Mouse (Mus musculus): ENCODE measurements at regions not wholly inside any gene's neighbourhood (a gene's known extent, or its start where the extent isn't known, plus 50 kb on each side); places are given as distances from the start of the nearest gene placed in this dataset.
A peak's percentile ranks its signal among the peaks of the same experiment; 100 is the strongest.

DNA sequence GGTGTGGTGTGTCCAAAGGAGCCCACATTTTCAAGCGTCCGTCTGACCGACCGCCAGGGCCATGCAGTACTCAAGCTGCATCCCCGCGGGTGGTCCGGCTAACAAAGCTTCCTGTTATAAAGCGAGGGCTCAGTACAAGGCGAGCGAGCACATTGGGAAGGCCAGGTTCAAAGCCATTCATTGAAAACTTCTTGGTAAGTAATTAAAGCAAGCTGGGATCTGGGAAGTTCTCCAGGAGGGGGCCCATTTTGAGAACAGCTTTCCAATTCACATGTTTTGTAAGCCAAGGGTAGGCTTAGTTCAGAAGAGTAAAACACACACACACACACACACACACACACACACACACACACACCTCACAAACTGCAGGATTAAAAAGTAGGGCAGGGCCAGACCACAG lies 57.3 kb upstream of the Prep start:
- peak; percentile 61 for DNase-seq
- intact Hi-C loops (cut with DNase I) = loop anchor here (10.0 kb wide), 1 partner anchor 555 kb away; no protein-coding TSS in a partner anchor

DNA sequence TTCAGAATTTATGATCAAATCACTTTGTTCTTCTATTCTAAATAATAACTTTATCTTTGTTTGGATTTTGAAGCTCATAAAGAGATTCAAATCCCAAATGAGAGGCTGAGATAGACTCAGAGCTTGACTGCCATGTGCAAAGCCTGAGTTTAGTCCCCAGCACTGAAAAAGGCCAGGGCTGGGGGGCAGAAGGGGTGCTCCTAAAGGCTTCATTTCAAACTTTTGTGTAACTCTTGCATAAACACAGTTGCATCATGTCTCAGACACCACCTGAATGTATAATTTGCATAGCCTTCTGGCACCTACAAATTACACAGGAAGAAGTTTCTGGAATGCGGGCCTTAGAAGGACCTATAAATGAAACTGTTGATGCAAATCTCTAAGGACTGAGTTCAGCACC lies 57.8 kb upstream of the Prep start:
- intact Hi-C loops (cut with DNase I) = loop anchor here (10.0 kb wide), 1 partner anchor 554 kb away; no protein-coding TSS in a partner anchor
- no peak for DNase-seq

DNA sequence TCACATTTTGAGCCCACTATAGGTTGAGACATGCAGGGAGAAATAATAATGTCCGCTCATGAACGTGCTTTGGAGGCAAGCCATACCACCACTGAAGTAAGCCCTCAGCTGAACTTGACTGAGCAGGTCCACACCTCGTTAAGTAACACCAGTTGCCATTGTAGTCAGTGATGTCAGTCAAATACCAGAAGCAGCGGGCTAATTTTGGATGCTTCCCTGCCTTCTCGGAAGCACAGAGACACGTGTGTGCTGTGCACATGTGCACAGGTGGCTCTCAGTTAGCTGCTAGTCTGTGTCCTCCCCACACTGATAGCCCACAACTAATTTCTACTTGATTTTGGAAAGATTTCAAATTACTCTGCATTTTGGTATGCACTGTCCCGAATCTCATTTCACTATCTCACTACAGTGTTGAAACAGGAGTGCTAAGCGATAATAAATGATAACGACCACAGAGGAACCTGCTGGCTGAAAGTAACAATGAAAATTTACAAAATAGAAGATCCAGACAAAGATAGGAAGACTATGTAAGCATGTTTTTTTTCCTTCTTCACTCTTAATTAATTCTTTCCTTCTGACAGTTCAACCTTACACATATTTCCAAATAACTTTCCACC lies 62.9 kb upstream of the Prep start:
- no peak for DNase-seq
- intact Hi-C loops (cut with DNase I) = loop anchor here (5.0 to 10.0 kb wide), 2 partner anchors 549 to 677 kb away; no protein-coding TSS in a partner anchor

DNA sequence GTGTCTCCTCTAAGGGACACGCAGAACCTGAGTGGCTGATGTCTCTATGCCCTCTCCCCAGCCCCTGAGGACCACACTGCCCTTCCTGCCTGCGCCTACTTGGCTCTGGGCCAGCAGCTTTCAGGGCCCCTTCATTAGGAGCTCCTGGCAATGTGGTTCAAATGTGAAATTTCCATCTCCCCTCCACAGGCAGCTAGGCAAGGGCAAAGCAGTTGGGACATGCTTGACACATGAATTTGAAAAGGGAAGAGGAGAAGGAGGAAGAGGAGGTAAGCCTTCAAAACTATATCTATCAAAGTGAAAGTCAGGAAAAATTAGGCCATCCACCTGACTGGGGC lies 63.7 kb upstream of the Prep start:
- intact Hi-C loops (cut with DNase I) = loop anchor here (5.0 to 10.0 kb wide), 2 partner anchors 549 to 676 kb away; no protein-coding TSS in a partner anchor
- DNase-seq = peak; percentile 32

DNA sequence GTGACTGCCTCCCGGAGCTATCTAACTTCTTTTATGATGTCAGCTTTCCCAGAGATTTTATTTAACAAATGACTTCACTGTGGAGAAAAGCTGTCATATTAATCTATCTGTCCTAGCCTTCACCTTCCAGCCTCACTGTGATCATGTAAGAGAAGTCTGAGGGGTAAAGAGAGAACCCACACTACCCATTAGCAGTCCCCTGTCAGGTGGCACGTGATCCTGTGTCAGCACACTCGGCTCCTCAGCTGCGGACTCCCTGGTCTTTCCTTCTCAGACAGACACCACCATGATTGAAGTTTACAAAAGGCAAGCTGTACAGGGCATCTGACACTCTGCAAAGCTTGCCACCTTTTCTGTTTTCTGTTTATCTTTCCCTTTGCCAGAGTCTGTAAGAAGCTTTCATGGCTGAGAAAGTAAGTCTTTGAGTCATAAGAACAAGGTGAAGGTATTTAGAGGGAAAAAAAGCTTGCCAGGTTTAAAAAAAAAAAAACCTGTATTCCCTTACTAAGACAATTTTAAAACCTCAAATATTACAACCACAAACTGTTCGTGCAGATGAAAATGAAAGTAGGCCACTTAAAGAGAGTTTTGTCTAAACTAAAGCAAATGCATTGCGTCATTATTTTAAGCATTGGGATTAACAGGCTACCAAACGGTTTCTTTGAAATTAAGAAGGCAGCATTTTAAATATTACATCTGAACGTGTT lies 64.2 kb upstream of the Prep start:
- no peak for DNase-seq
- intact Hi-C loops (cut with DNase I) = loop anchor here (5.0 to 10.0 kb wide), 2 partner anchors 548 to 675 kb away; no protein-coding TSS in a partner anchor

DNA sequence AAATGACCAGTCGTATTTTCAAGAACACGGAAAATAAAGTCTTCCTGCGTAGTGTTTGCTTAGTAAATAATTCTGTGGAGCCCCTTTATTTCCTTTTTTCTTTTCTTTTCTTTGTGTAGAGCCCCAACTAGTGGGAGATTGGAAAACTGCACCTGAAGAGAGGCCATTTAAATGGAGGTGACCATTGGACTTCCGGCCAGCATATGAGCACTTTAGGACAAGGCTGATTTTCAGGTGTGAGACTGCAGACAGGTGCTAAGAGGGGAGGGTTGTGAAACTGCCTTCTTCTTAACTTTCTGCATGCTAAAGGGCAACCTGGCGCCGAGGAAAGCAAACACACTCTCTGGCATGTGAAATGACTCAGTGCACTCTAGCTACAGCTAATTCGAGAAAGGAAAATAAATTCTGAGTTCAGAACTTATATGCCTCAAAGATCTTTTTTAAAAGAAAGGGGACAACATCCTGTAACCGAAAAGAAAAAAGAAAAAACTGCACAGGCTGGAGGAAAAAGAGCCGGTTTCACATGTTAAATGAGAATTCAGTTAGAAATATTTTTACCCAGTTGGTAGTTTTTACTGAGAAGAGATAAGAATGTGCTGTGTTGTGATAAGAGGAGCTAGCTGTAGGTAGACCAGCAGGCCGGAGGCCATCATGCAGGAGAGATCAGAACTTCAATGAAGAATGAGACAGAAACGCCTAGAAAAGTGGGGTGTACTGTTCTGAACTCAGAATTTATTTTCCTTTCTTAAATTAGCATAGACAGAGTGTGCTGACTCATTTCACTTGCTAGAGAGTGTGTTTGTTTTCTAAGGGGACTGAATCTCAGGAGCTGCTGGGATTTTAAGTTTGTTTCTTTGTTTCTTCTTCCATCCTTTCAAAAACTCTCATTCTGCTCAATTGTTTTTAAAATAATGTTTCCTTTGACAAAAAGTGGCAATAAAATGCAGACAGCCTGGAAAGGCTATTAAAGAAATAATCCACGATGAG lies 65.8 kb upstream of the Prep start:
- intact Hi-C loops (cut with DNase I) = loop anchor here (5.0 to 10.0 kb wide), 2 partner anchors 546 to 674 kb away; no protein-coding TSS in a partner anchor
- DNase-seq = peak; percentile 48

DNA sequence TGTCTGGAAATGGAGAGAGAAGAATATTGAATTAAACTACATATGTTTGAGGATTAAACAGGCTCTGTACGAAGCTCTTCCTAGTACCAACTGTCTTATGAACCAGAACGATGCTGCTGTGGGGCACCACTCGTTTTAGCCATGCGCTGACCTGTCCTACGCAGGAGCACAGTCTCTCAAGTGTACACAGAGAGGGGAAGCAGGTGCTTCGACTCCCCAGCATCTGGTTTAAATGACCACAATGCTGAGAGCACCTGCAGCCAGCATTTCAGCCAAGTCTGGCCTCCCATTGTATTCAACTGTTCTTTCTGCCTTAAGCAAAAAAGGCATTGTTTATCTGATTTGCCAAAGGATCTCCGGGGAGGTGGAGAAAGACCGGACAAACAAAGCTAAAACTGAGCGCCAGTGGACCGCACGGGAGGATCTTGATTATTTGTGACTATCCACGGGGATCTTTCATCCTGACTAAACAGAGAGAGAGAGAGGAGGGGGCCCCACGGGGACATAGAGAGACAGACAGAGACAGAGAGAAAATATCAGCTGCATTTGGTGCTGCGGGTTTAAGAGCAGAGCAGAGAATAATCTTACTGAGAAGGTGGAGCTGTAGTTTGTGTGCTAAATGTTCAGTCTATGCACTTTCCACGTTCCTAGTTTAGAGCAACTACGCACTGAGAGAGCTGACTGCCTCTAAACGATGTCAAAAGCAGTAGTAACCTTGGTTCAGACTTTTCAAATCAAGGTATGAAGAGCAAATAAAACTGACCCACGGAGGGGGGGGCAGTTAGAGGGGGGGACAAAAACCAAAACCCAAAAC lies 66.8 kb upstream of the Prep start:
- DNase-seq = no peak
- intact Hi-C loops (cut with DNase I) = loop anchor here (5.0 to 10.0 kb wide), 2 partner anchors 545 to 673 kb away; no protein-coding TSS in a partner anchor

DNA sequence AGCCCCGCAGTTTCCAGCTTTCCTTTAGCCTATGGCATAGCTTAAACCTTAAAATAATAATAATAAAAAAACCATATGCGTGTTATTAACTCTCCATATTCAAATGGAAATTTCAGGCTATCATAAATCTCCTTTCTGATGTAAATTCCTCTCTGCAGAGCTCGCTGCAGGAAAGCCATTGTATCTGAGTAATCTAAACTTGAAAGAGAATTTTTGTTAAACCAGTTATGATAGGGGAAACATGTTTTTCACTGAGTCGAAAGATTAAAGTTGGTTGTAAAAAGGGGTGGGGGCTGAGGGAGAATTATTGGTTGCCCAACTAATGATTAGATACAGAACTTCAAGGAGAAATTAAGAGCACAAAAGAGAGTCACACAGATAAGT lies 69.1 kb upstream of the Prep start:
- intact Hi-C loops (cut with DNase I) = loop anchor here (10.0 kb wide), 1 partner anchor 473 kb away; the partner anchor contains the start of gene Prdm1
- DNase-seq = no peak

DNA sequence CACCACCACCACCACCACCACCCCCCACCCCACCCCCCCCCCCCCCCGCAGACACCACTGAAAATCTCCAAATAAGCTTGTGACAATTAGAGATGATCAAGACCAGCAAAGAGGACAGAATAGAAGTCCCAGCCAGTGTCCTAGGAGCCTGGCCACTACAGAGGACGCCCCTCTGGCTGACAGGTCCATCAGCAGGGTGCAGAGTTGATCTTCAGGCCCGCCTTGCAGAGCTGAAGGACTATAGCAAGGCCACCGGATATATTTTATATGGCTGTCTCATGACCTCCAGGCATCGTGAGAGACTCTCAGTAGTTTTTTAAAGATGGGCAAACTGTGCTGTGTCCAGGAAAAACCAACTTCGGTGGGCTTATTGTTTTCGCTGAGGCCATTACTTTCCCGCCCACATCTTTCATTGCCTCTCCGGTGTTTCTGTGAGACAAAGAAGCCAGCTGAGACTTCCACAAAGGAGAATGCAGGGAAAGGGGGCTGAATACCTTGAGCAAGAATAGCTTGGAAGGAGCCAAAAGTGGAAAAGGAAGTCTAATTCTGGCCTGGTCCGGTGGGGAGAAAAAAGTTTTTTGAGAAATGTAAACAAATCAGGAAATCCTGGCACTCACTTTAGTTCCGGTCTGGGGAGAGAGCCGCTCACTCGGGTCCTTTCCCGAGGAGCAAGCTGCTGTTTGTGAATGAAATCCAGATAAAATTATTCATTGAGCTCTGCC lies 69.7 kb upstream of the Prep start:
- no peak for DNase-seq
- intact Hi-C loops (cut with DNase I) = loop anchor here (10.0 kb wide), 1 partner anchor 473 kb away; the partner anchor contains the start of gene Prdm1

DNA sequence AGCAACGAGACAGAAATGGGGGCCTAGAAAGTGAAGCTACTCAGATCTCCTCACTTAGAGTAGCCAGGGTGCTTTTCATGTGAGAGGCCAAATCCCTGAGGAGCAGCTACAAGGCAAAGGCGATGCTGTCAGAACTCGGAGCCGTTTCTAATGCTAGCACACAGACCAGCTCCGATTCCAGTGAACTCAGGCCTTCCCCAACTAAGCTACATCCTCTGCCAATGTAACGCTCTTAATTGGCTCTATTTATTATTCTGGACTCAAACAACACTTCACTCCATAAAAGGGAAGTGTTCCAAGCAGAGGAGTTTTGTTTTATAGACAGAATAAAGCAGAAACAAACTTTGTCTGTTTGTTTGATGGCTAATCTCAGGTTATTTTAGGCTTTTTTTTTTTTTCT lies 71.2 kb upstream of the Prep start:
- no peak for DNase-seq
- intact Hi-C loops (cut with DNase I) = loop anchor here (10.0 kb wide), 1 partner anchor 471 kb away; the partner anchor contains the start of gene Prdm1

DNA sequence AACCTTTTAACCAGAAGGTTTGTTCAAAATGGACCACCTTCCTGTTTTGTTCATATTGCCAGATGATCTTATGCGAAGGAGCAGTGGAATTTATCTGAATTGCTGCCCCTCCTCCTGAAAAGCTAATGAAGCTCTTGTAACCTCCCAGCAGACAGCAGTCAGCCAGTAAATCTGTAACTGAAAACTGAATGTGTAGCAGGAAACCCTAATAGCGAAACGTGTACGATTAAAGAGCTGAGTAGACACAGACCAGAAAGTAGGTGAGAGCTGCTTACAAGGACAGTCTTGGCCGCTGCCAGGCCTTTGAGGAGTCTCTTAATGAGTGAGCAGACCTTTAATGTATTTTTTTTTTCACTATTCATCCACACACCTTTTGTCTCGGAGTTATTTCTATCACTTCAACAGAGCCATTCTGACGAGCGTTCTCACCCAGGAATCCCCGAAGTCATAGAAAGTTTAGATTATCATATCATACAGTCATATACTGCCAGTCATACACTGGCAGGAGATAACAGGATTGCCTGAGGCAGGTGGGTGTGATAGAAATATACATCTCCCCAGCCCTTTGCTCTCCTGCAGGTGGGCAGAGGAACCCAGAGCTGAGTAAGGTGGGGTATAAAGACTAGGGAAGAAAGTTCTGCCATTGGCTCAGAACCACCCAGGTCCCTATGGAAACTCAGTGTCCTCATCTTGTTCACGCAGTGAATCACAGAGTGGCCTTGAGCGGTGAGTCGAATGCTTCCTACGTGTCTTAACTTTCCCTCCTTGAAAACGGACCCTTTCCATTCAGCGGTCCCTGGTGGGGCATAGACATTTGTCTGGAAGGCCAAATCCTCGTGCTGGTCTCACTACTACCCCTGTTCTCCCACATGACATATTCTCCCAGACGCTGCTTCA lies 72.4 kb upstream of the Prep start:
- intact Hi-C loops (cut with DNase I) = loop anchor here (10.0 kb wide), 1 partner anchor 470 kb away; the partner anchor contains the start of gene Prdm1
- DNase-seq = no peak

DNA sequence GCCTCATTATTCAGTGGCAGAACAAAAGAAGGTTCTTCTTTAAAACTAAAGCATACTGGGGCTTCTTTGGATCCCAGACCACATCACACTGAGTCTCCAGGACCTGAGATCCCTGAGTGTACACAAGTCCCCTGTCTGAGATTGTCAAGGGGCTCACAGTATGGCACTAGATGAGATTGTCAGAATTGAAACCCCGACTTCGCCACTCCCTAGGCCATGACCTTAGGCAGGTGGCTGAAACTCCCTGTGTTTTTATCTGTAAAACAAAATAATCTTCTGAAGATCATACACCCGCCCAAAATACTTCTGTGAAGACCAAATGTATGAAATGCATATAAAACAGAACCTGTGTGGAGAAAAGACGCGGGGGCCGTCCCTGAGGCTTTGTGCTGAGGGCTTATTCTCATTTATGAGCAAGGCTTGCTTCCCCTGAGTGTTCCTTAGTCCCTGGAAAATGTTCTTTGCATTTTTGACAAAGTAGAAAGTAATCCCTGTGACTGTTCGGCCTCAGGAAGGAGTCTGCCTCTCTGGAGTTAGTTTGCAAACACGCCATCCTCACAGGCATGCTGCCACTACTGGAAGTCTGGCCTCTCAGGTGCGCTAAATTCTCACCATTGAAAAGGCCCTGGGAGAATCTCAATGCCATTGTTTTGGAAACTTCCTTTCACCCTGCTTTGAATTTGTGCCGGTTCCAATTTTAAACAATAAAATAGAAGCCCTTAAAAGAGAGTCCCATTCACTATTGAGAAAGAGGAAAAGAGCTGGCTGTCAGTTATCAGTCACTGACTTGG lies 73.3 kb upstream of the Prep start:
- DNase-seq = no peak
- intact Hi-C loops (cut with DNase I) = loop anchor here (10.0 kb wide), 1 partner anchor 469 kb away; the partner anchor contains the start of gene Prdm1

DNA sequence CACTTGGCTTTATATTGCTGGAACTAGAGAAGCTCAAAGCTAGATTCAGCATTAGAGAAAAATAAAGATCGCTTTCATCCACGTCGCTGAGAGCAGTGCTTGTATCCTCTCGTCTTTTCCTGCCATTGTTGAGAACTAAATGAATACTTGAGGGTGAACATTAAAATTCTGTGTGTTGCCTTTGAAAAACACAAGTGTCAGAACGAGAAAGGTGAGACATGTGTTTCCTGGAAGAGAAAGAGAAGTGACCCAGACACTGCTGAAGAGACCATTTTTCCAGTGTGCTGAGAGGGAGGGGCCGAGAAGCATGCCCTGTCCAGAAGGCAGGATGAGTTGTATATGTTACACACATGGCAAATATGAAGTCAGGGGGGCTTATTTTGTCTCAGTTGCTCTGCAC lies 77.5 kb upstream of the Prep start:
- DNase-seq = no peak
- intact Hi-C loops (cut with DNase I) = no loop called here

DNA sequence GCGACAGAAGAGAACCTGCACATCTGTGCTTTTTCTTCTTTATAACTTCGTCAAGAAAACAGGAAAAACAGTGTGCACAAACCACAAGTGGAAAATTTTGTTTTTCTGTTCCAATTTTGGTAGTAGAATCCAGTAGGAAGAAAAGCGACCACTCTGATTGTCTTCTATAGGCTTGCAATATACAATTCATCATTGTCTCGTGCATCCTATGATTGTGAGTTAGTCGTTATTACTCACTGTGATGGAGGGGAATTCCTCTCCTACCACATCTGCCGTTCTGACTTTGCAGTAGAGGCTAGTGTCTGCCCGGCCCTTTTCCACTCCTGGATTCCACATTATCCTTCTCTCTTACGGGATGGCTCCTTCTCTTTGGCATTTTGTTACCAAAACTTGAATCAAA lies 78.2 kb upstream of the Prep start:
- intact Hi-C loops (cut with DNase I) = no loop called here
- DNase-seq = no peak

DNA sequence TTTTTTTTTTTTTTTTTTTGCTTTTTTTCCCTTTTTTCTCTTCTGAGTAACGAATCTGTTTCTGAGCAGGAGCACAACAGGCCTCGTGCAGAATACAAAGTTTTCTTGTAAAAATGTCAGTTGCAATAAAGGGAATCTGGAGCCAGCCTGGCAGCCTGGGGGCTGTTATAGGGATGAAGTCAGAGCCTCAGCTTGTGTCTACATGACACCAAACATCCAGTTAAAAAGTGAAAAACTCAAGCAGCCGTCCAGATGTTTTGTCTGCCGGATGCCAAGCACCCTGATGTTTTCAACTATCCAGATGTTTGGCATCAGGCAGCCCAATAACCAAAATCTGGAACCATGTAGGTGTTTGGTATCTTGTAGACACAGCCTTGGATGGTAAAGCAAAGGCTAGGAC lies 79.4 kb upstream of the Prep start:
- intact Hi-C loops (cut with DNase I) = no loop called here
- no peak for DNase-seq

DNA sequence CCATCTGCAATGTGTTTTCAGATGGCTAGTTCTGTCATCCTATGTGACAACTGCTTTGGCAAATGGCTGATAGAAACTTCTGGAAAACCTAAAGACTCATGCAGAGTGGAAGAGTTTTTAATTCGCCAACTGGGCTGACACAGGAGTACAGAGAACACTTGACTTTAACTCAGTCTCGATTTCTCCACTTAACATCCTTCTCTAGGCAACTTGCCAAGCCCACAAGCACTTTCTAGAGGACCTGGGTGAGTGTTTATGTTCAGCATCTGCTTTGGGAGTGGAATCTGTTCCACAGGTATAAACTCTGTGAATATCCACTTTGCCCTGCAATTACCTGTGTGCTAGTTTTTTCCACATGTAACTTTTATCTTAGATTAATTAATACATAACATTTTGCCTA lies 85.1 kb upstream of the Prep start:
- intact Hi-C loops (cut with DNase I) = no loop called here

DNA sequence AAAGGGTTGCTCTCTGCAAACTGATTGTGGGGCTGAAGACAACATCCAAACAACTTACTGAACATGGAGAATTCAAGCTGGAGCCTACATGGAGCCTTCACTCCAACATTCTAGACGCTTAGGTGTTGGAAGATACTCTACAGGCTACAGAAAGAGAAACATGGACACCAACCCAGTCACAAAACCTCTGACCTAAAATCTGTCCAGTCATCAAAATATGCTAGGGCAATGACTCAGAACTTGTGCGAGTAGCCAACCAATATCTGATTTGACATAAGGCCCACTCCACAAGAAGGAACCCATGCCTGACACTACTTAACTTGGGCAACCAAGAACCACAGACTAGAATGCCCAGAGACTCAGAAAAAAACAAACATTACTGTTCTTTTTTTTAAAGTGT lies 90.2 kb upstream of the Prep start:
- DNase-seq = no peak
- intact Hi-C loops (cut with DNase I) = no loop called here

More for the DNA sequence above, 85.1 kb upstream of the Prep start:
- no peak for DNase-seq

Data from left cerebral cortex, postnatal 4 days (tissue).